Mouse (Mus musculus): ENCODE results near the gene Nrcam.

DNA sequence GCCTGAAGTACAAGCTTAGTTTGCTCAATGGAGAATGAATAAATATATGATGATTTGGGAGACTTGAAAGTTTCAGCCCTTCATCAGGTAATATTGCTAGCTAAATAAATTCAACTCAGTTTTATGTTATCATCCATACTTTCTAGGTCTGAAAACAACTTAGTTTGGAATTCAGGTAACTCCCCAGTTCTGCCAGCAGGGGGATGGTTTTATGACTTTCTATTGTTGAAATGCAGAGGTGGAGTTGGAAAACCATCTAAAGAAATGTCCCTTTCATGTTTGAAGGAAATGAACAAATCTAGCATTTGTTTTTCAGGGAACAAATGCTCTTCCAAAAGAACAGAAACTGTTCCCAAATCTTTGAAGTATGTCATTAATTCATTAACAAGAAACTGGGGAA lies 146.7 kb downstream of the Nrcam start:
- TF ChIP-seq CTCF (IDR thresholded peaks at IDR 0.05; ENCODE audit: control insufficient read depth, insufficient read depth, low read length) (no peak), POLR2A (IDR thresholded peaks at IDR 0.05; ENCODE audit: borderline replicate concordance, control insufficient read depth, low read depth, low read length) (no peak)

Data from bone marrow, adult 2 months (tissue).